Mouse (Mus musculus): ENCODE measurements at regions not wholly inside any gene's neighbourhood (a gene's known extent, or its start where the extent isn't known, plus 50 kb on each side); places are given as distances from the start of the nearest gene placed in this dataset.
A peak's percentile ranks its signal among the peaks of the same experiment; 100 is the strongest.

DNA sequence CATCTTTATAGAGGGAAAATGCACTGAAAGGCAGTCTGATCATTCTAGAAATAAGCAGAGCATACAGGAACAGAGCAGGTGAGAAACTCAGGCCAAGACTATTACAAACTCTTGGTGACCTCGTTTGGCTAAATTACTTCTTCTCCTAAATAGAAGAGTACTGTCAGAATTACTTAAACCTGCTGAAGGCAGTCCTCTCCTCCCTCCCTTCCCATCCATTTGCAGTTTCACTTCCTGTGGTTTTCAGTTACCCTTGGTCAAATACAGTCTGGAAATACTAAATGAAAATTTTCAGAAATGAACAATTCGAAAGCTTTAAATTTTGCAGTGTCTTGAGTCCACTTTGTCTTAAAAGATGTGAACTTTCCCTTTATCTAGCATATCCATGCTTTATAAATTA, 135.8 kb downstream of the Rnd3 start:
- no peak for DNase-seq

- no peak for DNase-seq
Observed at GRCm38 (mm10) chr2:51008251-51008533, 140.7 kb downstream of the Rnd3 start.

GRCm38 (mm10) chr2:51007409-51008250, 141.3 kb downstream of the Rnd3 start:
- peak; percentile 42 for DNase-seq

DNA sequence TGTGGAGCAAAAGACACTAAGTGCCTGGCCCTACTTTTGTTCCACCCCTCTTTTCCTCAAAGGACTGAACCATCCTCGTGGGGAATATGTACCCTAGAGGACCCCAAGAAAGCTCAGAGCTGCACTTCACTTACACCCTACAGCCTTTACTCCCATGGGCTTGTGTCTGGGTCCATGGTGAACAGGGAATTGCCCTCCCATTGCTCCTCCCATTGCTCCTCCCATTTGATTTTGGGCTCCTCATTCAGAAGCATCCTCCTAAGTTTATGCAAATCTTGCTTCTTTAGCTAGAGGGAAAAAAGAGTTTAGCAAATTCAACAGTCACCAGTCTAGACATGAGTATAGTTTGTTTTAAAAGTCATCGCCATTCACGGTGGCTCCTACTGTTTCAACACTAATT, 142.1 kb downstream of the Rnd3 start:
- no peak for DNase-seq

GRCm38 (mm10) chr2:51001548-51001947, 147.4 kb downstream of the Rnd3 start:
- no peak for DNase-seq

DNA sequence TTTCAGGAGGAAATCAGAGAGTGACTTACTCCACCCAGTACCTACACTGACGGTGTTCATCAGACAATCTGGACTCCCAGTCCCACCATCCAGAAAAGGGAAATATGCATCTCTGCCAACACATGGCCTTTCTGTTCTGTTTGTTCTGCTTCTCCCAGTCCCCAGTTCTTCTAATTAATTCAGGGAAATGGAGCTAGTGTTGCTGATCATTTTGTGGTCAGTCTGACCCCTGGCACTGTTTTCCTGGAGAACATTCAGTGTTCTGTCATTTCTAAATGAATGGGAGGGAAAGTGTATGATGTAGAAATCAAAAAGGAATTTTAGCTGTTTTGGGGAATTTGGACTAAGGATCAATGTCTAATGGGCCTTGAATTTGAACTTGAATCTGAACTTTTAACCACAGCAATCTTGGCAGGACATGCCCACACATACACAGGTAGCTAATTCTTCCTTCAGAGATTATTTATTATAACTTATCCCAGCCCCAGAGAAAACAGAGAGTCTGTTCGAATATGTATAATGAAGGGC, 165.0 kb downstream of the Rnd3 start:
- DNase-seq, result no peak

- no peak for DNase-seq
Observed at GRCm38 (mm10) chr2:50982571-50982970, 166.3 kb downstream of the Rnd3 start.

DNA sequence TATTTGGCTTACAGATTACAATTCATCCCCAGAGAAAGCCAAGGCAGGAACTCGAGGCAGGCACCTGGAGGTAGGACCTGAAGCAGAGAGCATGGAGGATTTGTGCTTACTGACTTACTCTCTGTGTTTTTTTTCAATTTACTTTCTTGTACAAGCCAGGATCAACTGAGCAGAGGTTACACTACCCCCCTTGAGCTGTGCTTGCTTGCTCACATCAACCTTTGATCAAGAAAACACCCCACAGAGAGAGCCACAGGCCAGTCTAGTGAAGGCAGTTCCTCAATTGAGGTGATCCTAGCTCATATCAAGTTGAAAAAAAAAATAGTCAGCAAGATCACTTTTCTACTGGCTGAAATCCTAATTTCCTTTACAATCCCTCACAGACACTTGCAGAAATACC, 170.6 kb downstream of the Rnd3 start:
- no peak for DNase-seq

DNA sequence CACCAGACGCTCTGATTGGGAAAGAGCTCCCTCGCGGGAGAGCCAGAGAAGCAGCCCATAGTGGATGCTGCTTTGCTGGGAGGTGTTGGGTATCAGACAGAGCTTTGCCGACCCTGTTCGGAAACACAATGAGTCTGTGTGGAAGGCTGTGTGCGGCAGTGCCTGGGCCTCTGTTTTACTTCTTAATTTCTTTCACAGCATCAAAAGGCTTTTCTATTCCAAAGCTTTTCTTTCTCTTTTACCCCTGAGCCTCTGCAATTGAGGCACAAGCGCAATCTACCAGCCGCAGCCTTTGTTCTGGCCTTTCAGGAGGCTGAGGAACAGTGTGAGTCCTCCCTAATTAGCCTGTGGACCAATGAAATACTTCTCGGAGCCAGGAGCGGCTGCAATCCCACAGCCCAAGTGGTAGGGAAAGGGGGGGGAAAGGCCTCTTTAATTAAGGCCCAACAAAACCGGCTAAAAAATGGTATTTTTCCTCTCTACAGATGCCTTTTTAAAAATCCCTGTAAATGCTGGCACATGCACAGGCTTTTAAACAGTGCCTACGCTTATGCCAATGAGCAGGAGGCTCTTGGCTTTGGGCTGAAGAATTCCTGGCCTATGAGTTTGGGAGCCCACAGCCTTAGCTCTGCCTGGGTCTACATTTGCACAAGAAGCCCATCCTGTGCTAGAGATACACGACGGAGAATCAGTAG, 177.6 kb downstream of the Rnd3 start:
- peak; percentile 19 for DNase-seq

DNA sequence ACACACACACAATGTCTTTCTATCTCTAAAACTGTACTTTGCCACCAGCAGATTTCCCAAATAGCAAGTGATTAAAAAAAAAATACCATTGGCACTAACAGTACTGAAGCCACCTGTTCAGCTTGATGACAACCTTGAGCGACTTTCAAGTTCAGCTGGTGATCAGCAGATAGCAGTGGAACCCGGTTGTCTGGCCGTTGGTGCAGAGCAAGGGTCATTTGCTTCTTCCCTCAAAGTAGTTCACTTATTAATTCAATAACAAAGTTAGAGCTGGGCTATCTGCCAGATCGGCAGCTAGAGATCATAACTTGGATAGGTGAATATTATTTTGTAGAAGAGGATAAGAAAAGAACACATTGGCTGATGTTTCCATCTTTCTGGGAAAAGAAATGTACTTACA, 180.5 kb downstream of the Rnd3 start:
- DNase-seq, result no peak

GRCm38 (mm10) chr2:50967826-50968225, 181.1 kb downstream of the Rnd3 start:
- no peak for DNase-seq

- no peak for DNase-seq
Observed at GRCm38 (mm10) chr2:50967133-50967532, 181.8 kb downstream of the Rnd3 start.

DNA sequence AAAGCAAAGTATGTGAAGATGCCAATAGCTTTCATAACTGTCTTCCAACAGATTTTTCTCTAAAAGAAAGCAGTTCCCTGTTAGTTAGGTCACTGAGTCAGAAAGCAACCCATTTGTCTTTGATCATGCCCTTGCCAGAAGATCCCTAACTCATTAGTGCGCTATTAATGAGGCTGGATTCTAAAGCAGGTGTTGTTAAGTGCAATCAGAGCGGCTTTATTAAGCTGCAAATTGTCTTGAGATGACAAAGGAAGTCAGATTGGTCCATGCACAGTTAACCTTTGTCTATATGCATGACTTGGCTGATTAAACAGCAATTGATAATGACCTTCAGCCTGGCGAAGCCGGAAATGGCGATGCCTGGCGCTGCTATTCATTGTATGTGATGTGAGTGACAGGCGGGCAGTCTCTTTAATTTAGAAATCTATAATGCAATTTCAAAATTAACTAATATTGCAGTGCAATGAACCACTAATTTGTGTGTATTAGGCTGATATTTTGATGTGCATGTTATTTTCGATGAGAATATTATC, 183.4 kb downstream of the Rnd3 start:
- DNase-seq, result no peak

DNA sequence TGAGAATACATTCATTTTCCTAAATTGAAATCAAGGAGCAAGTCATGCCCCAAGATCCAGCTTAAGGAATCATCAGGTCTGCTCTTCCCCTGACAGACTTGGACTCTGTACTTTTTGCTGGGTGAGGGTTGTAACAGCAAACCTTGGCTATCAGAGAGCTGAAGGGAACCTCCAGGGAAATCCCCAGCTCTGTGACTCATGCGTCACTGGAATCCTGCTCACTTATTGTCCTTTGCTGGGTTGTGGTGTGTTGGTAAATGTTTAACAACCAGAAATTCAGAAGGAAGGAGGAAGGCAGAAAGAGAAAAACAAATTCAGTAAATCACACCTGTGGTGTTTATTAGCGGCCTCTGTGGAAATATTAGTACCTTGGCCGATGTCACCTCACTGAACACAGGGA, 184.8 kb downstream of the Rnd3 start:
- peak; percentile 36 for DNase-seq

DNA sequence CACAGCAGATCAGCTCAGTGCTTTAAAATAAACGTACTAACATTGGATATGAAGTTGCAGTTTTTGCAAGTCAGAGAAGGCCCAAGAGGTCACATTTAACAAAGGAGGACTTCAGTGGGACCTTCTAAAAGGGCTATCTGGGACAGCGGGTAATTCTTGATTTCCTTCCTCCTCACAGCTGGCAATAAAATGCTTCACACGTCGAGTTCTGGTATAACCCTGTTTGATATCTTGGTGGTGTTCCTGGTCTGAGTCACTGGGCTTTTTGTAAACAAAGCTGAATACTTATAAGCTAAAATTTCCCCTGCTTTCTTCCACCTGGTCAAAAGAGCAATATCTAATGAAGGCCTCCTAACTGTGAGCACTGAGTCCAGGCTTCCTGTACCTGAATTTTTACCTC, 187.9 kb downstream of the Rnd3 start:
- DNase-seq, result no peak

DNA sequence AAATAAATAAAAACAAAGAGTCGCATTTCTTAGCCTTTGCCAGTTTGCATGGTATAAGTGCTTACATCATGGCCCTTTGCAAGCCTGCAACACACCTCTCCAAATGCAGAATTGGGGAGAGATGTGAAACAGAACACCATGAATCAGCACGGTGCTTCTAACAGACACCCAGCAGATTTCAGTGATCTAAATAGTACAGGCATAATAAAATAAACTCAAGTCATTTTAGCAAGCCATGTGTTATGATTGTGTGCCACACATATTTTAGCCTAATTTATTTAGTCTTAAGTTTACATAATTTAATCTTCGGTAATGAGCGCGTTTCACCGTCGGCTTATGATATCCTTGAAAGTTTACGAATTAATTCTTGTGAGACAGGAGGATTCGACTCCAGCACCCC, 189.6 kb downstream of the Rnd3 start:
- DNase-seq, result no peak

- no peak for DNase-seq
Observed at GRCm38 (mm10) chr2:50954361-50955066, 194.4 kb downstream of the Rnd3 start.

DNA sequence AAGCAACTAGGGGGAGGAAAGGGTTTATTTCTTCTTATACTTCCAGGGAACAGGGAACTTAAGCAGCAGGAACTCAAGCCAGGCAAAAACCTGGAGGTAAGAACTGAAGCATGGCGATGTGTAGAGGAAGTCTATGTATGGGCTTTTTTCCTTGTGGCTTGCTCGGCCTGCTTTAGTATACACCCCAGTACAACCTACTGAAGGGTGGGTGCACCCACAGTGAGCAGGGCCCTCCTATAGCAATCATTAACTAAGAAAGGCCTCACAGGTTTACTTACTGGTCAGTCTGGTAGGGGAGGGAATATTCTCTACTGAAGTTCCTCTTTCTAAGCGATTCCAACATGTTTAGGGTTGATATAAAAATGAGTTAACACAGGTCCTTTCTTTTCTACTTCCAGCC, 197.9 kb downstream of the Rnd3 start:
- DNase-seq, result no peak

- no peak for DNase-seq
Observed at GRCm38 (mm10) chr2:50949717-50950116, 199.2 kb downstream of the Rnd3 start.

DNA sequence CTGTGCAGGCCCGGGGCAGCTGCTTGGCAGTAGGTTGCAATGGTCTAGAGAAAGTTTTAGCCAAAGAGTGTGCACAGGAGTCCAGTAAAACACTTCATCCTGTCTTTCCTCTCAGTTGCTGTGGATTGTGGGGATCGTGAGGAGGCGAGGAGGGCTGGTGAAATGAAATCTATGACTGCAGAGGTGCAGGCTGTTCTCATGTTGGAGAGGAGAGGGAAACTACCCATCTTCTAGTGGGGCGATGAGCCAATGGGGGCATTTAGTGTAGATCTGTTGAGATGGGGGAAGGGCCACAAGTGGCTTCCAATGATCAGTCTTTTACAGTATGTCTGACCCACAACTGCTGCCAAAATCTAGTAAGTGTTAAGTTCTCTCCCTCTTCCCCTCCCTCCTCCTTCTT, 203.4 kb downstream of the Rnd3 start:
- no peak for DNase-seq

GRCm38 (mm10) chr2:50943180-50943579, 205.7 kb downstream of the Rnd3 start:
- DNase-seq, result no peak

DNA sequence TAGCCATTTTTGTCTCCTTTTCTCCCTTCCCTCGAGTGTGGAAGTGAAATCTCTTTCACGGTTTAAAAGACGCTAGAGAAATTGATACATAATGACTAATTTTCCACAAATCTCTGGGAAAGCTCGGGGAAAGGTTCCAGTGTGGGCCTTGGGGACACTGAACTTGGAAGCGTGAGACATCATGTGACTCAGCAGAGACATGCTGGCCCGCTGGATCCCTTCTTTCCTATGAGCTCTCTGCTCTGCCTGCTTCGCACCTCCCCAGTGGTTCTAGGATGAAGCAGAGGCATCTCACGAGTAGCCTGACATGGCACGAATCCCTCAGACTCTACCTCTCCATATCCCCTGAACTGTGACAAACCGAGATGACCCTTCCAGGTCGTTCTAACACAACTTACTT, 206.2 kb downstream of the Rnd3 start:
- no peak for DNase-seq

DNA sequence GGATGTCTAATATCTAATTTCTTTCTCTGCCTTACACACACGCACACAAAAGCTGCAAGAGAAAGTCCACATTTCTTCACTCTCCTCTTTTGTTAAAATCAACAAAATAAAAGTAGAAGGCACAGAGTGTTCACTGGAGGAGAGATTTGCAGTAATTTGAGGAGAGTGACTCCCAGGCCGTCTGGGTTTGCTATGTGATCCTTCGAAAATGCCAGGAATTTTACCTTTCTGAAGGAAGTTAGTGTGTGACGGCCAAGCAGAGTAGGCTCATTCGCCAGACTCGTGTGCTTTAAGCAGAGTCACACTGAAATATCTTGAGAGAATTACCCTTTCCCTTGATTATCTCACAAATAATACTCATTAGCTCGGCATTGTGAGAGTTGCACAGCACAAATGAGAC, 216.0 kb downstream of the Rnd3 start:
- DNase-seq, result no peak
